Mouse (Mus musculus) embryonic facial prominence, embryonic 14.5 days (tissue): ENCODE measurements at regions not wholly inside any gene's neighbourhood (a gene's known extent, or its start where the extent isn't known, plus 50 kb on each side); places are given as distances from the start of the nearest gene placed in this dataset.
A peak's percentile ranks its signal among the peaks of the same experiment; 100 is the strongest.

Experiments used
- ATAC-seq: fragments of 200-750 bp; cut with Nextera tagmentation; 2 replicates; pipeline ENCODE4 v1.8.0; 2017; ENCODE audit warnings: low read depth, moderate number of reproducible peaks, moderate TSS enrichment
- DNase-seq: peaks from one replicate; pipeline ENCODE4 v3.0.0-alpha.2; 2015; ENCODE audit warnings: low spot score
- H3K27ac ChIP-seq: fragments of 300-500 bp; sonication (generic); replicated peaks from 2 replicates; pipeline ENCODE4 v1.5.1; 2014; ENCODE audit warnings: low read depth, mild to moderate bottlenecking, low read length, moderate library complexity
- H3K27me3 ChIP-seq: fragments of 300-500 bp; sonication (generic); replicated peaks from 2 replicates; pipeline ENCODE4 v1.6.1; 2014; ENCODE audit warnings: low read length; ENCODE audit not compliant: control insufficient read depth, insufficient read depth
- H3K36me3 ChIP-seq: fragments of 300-500 bp; sonication (generic); 2 replicates; pipeline ENCODE4 v1.6.1; 2014; ENCODE audit warnings: low read length, mixed read lengths; ENCODE audit not compliant: control insufficient read depth, insufficient read depth
- H3K4me1 ChIP-seq: fragments of 300-500 bp; sonication (generic); 2 replicates; pipeline ENCODE4 v1.6.1; 2014; ENCODE audit warnings: antibody characterized with exemption, low read length; ENCODE audit not compliant: control insufficient read depth, insufficient read depth
- H3K4me2 ChIP-seq: fragments of 300-500 bp; sonication (generic); 2 replicates; pipeline ENCODE4 v1.6.1; 2014; ENCODE audit warnings: low read depth, mild to moderate bottlenecking, low read length, moderate library complexity, mixed read lengths
- H3K4me3 ChIP-seq: fragments of 300-500 bp; sonication (generic); 2 replicates; pipeline ENCODE4 v1.5.1; 2014; ENCODE audit warnings: low read depth, mild to moderate bottlenecking, low read length
- H3K9ac ChIP-seq: fragments of 300-500 bp; sonication (generic); 2 replicates; pipeline ENCODE4 v1.6.1; 2014; ENCODE audit warnings: low read depth, mild to moderate bottlenecking, low read length, moderate library complexity, mixed read lengths
- H3K9me3 ChIP-seq: fragments of 300-500 bp; sonication (generic); 2 replicates; pipeline ENCODE4 v1.6.1; 2016; ENCODE audit warnings: low read length; ENCODE audit not compliant: control insufficient read depth
- WGBS: fragments of 180-500 bp; shearing (Covaris S2); extraction: QIAGEN DNeasy Blood & Tissue Kit; methylation state at CpG from one replicate; pipeline ENCODE4 v1.1.7; 2014; 5-methylcytosine and 5-hydroxymethylcytosine counted together

DNA sequence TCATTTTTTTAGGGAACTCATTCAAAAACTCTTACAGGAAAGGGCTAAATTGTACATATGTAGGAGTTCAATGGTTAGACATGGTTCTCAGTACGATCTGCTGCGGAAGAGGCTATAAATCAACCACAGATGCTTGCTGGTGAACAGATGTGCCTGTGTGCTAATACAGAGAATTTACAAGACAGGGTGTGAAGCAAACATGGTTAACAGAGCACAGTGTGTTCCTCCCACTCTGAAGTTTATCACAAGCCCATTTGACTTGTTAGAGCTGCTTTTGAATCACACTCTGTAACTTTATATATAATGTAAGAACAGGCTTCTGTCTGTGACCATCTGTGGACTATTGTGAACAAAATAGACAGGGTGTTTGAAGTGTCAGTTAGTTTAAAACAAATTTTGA lies 637.2 kb downstream of the Cbln4 start:
- WGBS: 52% methylated on average over 2 of the region's 2 CpGs
- peak; percentile 25 for DNase-seq

DNA sequence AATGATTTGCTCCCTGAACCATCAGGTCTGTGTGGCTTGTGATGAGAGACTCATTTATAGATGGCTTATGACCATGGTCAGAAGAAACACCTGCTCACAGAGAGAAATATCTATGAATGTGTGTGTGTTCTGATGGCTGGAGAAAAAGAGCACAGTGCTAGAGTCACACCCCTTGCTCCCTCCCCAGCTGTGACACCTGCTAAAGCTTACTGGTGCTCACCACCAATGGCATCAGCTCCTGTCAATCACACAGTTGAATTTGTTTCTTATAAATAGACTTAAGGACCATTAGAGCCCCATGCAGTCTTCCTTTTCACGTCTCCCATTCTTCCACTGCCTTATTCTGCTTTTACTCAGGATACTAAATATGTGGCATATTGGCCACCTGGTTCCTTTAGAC lies 654.3 kb downstream of the Cbln4 start:
- no peaks in the 10 kb centered on the region for H3K9me3 ChIP-seq
- 58% methylated on average over 1 of the region's 1 CpGs for WGBS
- no peak overlapping the region for H3K4me2 ChIP-seq
- H3K4me1 ChIP-seq: no peaks in the 10 kb centered on the region
- ATAC-seq: no peak
- H3K4me3 ChIP-seq: no peak overlapping the region
- no peak overlapping the region for H3K27ac ChIP-seq
- DNase-seq: peak; percentile 50
- H3K36me3 ChIP-seq: no peaks in the 10 kb centered on the region
- no peaks in the 10 kb centered on the region for H3K27me3 ChIP-seq
- no peak overlapping the region for H3K9ac ChIP-seq

More for the DNA sequence above, 637.2 kb downstream of the Cbln4 start:
- no peaks in the 10 kb centered on the region for H3K36me3 ChIP-seq
- H3K27ac ChIP-seq: no peak overlapping the region
- no peak overlapping the region for H3K4me2 ChIP-seq
- no peak overlapping the region for H3K4me3 ChIP-seq
- no peaks in the 10 kb centered on the region for H3K27me3 ChIP-seq
- no peaks in the 10 kb centered on the region for H3K4me1 ChIP-seq
- ATAC-seq: no peak
- no peaks in the 10 kb centered on the region for H3K9me3 ChIP-seq
- H3K9ac ChIP-seq: no peak overlapping the region

DNA sequence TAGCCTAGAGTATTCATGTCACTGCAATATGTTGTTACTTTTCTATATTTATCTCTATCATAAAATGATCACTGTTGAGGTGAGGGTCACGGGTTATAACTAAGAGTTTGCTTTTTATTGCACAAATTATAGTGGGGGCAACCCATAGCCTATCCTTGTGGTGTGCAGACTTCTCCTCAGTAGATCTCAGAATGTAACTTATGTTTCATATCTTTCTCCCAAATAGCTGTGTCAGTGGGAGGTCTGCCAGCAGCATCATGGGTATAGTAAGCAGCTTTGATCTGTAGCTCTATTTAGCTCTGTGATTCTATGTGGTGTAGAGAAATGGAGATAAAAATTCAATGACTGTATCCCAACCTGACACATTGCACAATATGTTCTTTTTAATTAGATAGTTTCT lies 641.9 kb downstream of the Dok5 start:
- Histone ChIP-seq H3K36me3 (no peaks in the 10 kb centered on the region), H3K4me1 (no peaks in the 10 kb centered on the region), H3K4me3 (no peak overlapping the region), H3K9me3 (no peaks in the 10 kb centered on the region), H3K27ac (no peak overlapping the region), H3K27me3 (no peaks in the 10 kb centered on the region), H3K4me2 (no peak overlapping the region), H3K9ac (no peak overlapping the region)
- peak; percentile 47; the same call in 1 of the 2 replicates for ATAC-seq
- WGBS: 56% methylated on average over 1 of the region's 1 CpGs
- DNase-seq: peak; percentile 68

DNA sequence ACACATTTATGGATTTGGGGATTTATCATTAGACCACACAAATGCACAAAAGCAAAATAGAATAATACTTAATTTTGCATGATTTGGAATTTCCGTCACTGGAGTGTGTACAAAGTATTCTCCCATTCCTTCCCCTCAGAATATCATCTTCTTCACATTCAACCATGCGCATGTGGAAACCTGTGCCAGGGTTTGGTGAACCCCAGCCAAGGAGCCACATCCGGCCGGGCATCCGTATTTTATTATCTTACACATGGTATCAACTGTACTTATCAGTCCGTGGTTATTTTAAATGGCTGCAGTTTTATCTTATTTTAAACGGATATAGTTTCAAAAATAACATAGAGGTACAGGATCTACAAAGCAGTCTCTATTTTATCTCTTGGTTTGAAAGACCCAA lies 641.4 kb downstream of the Dok5 start:
- 77% methylated on average over 7 of the region's 7 CpGs for whole genome bisulfite sequencing
- no peaks in the 10 kb centered on the region for H3K36me3 ChIP-seq

DNA sequence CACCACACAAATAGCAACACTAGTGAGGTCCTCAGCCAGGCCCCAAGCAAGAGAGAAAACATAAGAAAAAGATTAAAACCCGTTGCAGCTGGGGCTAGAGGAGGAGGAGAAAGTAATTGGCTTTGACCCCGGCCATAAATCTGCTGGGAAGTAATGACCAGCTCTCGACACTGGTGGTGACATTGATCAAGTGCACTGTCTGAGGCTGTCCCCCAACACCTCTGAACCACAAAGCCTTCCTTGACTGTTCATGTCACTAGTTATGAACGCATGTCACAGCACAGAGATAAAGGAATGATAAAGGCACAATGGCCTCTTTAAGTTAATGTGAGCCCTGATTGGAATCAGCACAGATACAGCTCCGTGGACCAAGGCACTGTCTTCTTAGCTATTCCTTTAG lies 640.1 kb downstream of the Dok5 start:
- Histone ChIP-seq H3K27me3 (no peaks in the 10 kb centered on the region), H3K4me2 (no peak overlapping the region), H3K4me3 (no peak overlapping the region), H3K36me3 (no peaks in the 10 kb centered on the region), H3K4me1 (no peaks in the 10 kb centered on the region), H3K27ac (no peak overlapping the region), H3K9ac (no peak overlapping the region), H3K9me3 (no peaks in the 10 kb centered on the region)
- no peak for DNase-seq
- ATAC-seq: no peak
- WGBS: 51% methylated on average over 5 of the region's 5 CpGs

More for the DNA sequence above, 641.4 kb downstream of the Dok5 start:
- ATAC-seq (no peak), DNase-seq (no peak)
- Histone ChIP-seq H3K27ac (no peak overlapping the region), H3K4me2 (no peak overlapping the region), H3K9ac (no peak overlapping the region), H3K4me3 (no peak overlapping the region), H3K9me3 (no peaks in the 10 kb centered on the region), H3K27me3 (no peaks in the 10 kb centered on the region), H3K4me1 (no peaks in the 10 kb centered on the region)

DNA sequence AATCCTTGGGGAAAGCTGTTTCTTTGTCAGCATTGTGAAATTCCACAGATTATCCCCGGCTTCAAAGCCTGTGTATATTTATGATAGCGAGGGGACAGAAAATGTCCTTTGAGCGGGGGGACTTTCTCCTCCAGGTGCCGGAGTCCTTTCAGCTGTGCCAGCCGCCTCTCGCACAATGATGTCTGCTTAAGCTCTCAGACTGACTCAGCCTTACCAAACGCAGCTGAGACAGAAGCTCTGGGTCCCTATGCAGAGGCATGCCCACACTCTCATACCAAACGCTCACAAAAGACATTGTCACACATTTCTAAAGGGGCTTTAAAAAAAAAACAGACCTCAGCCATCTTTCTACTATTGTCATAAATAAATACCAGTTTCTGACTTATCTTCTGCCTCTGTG lies 633.9 kb downstream of the Dok5 start:
- no peak overlapping the region for H3K9ac ChIP-seq
- no peaks in the 10 kb centered on the region for H3K27me3 ChIP-seq
- WGBS: 68% methylated on average over 8 of the region's 8 CpGs
- DNase-seq (no peak), ATAC-seq (no peak)
- H3K4me3 ChIP-seq: no peak overlapping the region
- no peak overlapping the region for H3K27ac ChIP-seq
- no peaks in the 10 kb centered on the region for H3K36me3 ChIP-seq
- H3K4me2 ChIP-seq: no peak overlapping the region
- peaks cover 6% of the 10 kb centered on the region; the same call in 1 of the 2 replicates for H3K9me3 ChIP-seq
- H3K4me1 ChIP-seq: no peaks in the 10 kb centered on the region

DNA sequence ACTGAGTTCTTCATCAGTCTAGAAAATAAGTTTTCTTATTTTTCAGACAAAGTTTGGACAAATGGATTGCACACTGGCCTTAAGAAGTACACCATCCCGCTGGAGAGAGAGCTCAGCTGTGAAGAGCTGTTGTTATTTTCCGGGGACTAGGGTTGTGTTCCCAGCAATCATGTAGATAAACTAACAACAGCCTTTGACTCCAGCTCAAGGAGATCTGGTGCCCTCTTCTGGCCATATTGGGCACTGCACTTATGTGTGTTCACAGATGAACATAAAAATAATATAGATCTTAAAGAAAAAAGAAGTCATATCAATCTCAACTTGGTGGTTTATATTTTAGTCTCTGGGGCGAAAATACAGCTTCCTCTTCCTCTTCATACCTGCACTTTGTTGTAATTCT lies 633.0 kb downstream of the Dok5 start:
- 86% methylated on average over 3 of the region's 3 CpGs for WGBS
- H3K9me3 ChIP-seq: peaks cover 6% of the 10 kb centered on the region; the same call in 1 of the 2 replicates
- H3K36me3 ChIP-seq: no peaks in the 10 kb centered on the region
- DNase-seq: no peak
- H3K4me1 ChIP-seq: no peaks in the 10 kb centered on the region
- no peak overlapping the region for H3K27ac ChIP-seq
- H3K27me3 ChIP-seq: no peaks in the 10 kb centered on the region
- ATAC-seq: no peak
- no peak overlapping the region for H3K9ac ChIP-seq
- H3K4me2 ChIP-seq: no peak overlapping the region
- H3K4me3 ChIP-seq: no peak overlapping the region

DNA sequence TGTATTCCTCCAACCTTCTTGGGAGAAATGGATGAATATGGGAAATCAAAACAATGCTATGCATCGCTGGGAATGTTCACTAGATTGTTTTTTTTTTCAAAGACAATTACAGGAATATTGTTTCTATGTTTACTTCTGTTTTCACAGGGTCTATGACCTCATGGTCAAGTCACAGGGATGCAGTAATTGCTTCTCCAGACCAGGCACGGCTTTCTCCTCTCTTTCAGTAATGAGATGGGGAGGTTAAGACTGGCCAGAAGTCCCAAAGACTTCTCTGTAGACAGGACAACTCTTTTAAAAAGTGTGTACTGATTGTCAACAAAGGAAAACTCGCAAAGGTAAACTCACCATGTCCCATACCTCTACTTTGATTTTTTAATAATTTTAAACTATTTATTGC lies 631.8 kb downstream of the Dok5 start:
- Histone ChIP-seq H3K4me1 (no peaks in the 10 kb centered on the region), H3K36me3 (no peaks in the 10 kb centered on the region), H3K9me3 (peaks cover 6% of the 10 kb centered on the region; the same call in 1 of the 2 replicates), H3K9ac (no peak overlapping the region), H3K27me3 (no peaks in the 10 kb centered on the region), H3K4me2 (no peak overlapping the region), H3K27ac (no peak overlapping the region), H3K4me3 (no peak overlapping the region)
- no peak for ATAC-seq
- DNase-seq: no peak
- WGBS: 80% methylated on average over 3 of the region's 3 CpGs

DNA sequence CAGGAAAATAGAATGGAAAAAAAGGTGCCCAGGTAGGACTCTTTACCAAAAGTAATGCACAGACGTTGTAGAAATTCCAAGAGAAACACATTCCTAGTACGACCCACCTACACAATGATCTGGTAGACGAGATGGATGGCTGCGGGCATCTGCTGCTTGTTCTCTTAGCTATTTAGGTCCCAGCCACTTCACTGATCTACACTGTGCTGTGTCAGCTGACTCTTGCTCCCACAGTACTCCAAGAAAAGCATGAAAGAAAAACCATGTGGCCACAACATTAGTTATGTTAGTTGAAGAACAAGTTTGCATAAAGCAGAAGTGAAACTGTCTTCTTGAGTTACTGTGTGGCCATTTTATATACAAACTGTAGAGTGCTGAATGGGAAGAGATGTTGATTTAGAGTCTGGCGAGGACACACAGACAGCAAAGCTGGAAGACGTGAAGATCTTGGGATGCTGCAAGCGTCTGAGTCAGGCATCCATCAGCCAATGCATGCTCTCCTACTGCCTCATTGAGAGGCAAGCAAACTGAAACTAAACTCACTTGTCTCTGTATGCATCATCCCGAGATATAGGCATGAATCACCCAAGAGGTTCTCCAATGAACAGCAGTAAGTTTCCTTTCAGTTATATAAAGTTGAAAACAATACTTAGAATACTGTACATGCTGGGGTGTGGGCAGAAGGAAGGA lies 626.6 kb downstream of the Dok5 start:
- peaks cover 7% of the 10 kb centered on the region; the same call in 1 of the 2 replicates for H3K9me3 ChIP-seq
- WGBS: 85% methylated on average over 8 of the region's 8 CpGs
- no peaks in the 10 kb centered on the region for H3K36me3 ChIP-seq
- DNase-seq (no peak), ATAC-seq (no peak)
- H3K4me1 ChIP-seq: no peaks in the 10 kb centered on the region
- no peak overlapping the region for H3K4me3 ChIP-seq
- no peaks in the 10 kb centered on the region for H3K27me3 ChIP-seq
- H3K9ac ChIP-seq: no peak overlapping the region
- no peak overlapping the region for H3K27ac ChIP-seq
- H3K4me2 ChIP-seq: no peak overlapping the region
